ENCODE assay signal across 8 mouse cellular contexts in genomic region chr10:43722711-43723614, GRCm38 (mm10).
A peak's percentile ranks its signal among the peaks of the same experiment; 100 is the strongest.
DNase-seq lines count a peak whose midpoint lies in the region; ATAC-seq lines count a peak whose summit lies in the region.

No protein-coding gene starts in this region.

- peak overlapping the region; percentile 73 for H3K27ac ChIP-seq in stomach, embryonic 15.5 days

- H3K27me3 ChIP-seq in stomach, embryonic 15.5 days (replicated peaks): no peaks in the 10 kb centered on the region

- no peaks in the 10 kb centered on the region for H3K36me3 ChIP-seq in stomach, embryonic 15.5 days

- H3K4me3 ChIP-seq in stomach, embryonic 15.5 days (replicated peaks): peak overlapping the region; percentile 21

- WGBS in stomach, embryonic 15.5 days: 3% methylated on average over 23 of the region's 23 CpGs

- DNase-seq in adrenal gland, adult 2 months: peak; percentile 30
- no peak for DNase-seq in adrenal gland, adult 8-10 months
- peak; percentile 80 for DNase-seq in kidney, postnatal 14 days
- DNase-seq in gastrocnemius, postnatal 4 days (ENCODE audit: low spot score in 2 of 2): no peak

- peaks cover 17% of the 10 kb centered on the region for H3K4me1 ChIP-seq in stomach, embryonic 15.5 days

- H3K4me2 ChIP-seq in stomach, embryonic 15.5 days: peak overlapping the region; percentile 51

- H3K9ac ChIP-seq in stomach, embryonic 15.5 days: no peak overlapping the region

- no peaks in the 10 kb centered on the region for H3K9me3 ChIP-seq in stomach, embryonic 15.5 days

- ATAC-seq in activated CD4-positive, CD25-positive, alpha-beta regulatory T cell, adult 4 months: peak; percentile 19
- peak; percentile 51 for ATAC-seq in granulocyte monocyte progenitor cell, adult 5-6 weeks (replicated peaks; ENCODE audit: poor library complexity, severe bottlenecking)
- peak; percentile 35; the same call in 1 of the 2 replicates for ATAC-seq in megakaryocyte, adult 5-6 weeks (ENCODE audit: poor library complexity, severe bottlenecking)
- peak; percentile 85 for ATAC-seq in stomach, embryonic 15.5 days (ENCODE audit: insufficient read depth, low FRiP score, low read depth)

Comparison
In these comparisons a context has a peak if more than half of its experiments do, and no peak if none do; other contexts are left out.
1. DNase-seq: peak in adrenal gland, adult 2 months (single experiment) and kidney, postnatal 14 days (single experiment); none in adrenal gland, adult 8-10 months (single experiment) and gastrocnemius, postnatal 4 days (0 of 2).
2. ATAC-seq: peak in every context shown above with its lines; median percentile 85 in stomach, embryonic 15.5 days; 51 in granulocyte monocyte progenitor cell, adult 5-6 weeks; 35 in megakaryocyte, adult 5-6 weeks; 19 in activated CD4-positive, CD25-positive, alpha-beta regulatory T cell, adult 4 months.